Mouse (Mus musculus) embryonic facial prominence, embryonic 15.5 days (tissue): ENCODE data around the gene Vwa2. TPM values are rescaled to one million over a fixed set of nuclear protein-coding genes. Genes with fewer than 3 reads are reported as not detected.

ENCODE experiments used
- ATAC-seq: fragments of 200-750 bp; cut with Nextera tagmentation; 2 replicates; pipeline ENCODE4 v1.8.0; 2017; ENCODE audit warnings: low read depth, moderate TSS enrichment; ENCODE audit not compliant: insufficient number of reproducible peaks, low FRiP score, low TSS enrichment
- H3K27ac ChIP-seq: fragments of 300-500 bp; sonication (generic); replicated peaks from 2 replicates; pipeline ENCODE4 v1.5.1; 2015; ENCODE audit warnings: mild to moderate bottlenecking, inconsistent platforms
- H3K27me3 ChIP-seq: fragments of 300-500 bp; sonication (generic); 2 replicates; pipeline ENCODE4 v1.6.1; 2015; ENCODE audit warnings: inconsistent platforms
- H3K36me3 ChIP-seq: fragments of 300-500 bp; sonication (generic); 2 replicates; pipeline ENCODE4 v1.6.1; 2015; ENCODE audit warnings: mild to moderate bottlenecking, inconsistent platforms
- H3K4me1 ChIP-seq: fragments of 300-500 bp; sonication (generic); 2 replicates; pipeline ENCODE4 v1.6.1; 2015; ENCODE audit warnings: inconsistent platforms
- H3K4me2 ChIP-seq: fragments of 300-500 bp; sonication (generic); replicated peaks from 2 replicates; pipeline ENCODE4 v1.6.1; 2015; ENCODE audit warnings: mild to moderate bottlenecking, inconsistent platforms
- H3K4me3 ChIP-seq: fragments of 300-500 bp; sonication (generic); replicated peaks from 2 replicates; pipeline ENCODE4 v1.5.1; 2015; ENCODE audit warnings: mild to moderate bottlenecking, inconsistent platforms
- H3K9ac ChIP-seq: fragments of 300-500 bp; sonication (generic); 2 replicates; pipeline ENCODE4 v1.6.1; 2015; ENCODE audit warnings: inconsistent platforms
- H3K9me3 ChIP-seq: fragments of 300-500 bp; sonication (generic); replicated peaks from 2 replicates; pipeline ENCODE4 v1.6.1; 2016; ENCODE audit warnings: inconsistent platforms
- WGBS: fragments of 180-500 bp; shearing (Covaris S2); methylation state at CpG from one replicate; pipeline ENCODE4 v1.1.7; 2015; 5-methylcytosine and 5-hydroxymethylcytosine counted together
- polyA plus RNA-seq: library from polyadenylated mRNA; unstranded; fragments of >200 nt; fragmentation: Nextera tagmentation; extraction: Ambion mirVana; gene quantifications from 2 replicates; pipeline ENCODE4 v1.2.1, GENCODE M21; 2015

The Vwa2 gene
- polyA plus RNA-seq, 1 experiment from 2014 or later, result 9.9 TPM

DNA sequence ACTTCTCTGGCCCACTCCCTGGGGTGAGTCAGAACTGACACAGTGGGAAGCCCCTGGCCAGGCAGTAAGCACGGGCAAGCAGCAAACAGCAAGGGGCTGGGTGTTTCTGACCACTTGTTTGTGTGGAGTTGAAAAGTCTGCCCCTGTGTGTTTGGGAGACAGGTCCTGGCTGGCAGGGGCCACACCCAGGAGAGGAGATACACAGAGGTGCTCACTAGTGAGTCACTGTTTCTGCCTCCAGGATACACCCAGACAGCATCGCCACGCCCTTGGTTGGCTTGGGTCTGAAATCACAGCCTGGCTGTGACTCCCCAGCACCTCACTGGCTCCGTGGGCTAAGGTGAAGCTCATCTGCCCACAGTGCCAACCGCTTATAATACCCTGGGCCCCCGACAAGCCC, 61.1 kb downstream of the Vwa2 start:
- H3K9ac ChIP-seq, result no peak overlapping the region
- no peak overlapping the region for H3K4me2 ChIP-seq
- no peak overlapping the region for H3K4me3 ChIP-seq
- H3K9me3 ChIP-seq, result no peaks in the 10 kb centered on the region
- H3K4me1 ChIP-seq, result peaks cover 8% of the 10 kb centered on the region; the same call in 1 of the 2 replicates
- no peaks in the 10 kb centered on the region for H3K36me3 ChIP-seq
- 0 out of 2 replicates have a peak, but pooled peaks have one; percentile 15 for ATAC-seq
- 73% methylated on average over 6 of the region's 6 CpGs for WGBS
- H3K27me3 ChIP-seq, result no peaks in the 10 kb centered on the region
- H3K27ac ChIP-seq, result 0 out of 2 replicates have a peak overlapping the region, but pooled peaks have one; percentile 3

DNA sequence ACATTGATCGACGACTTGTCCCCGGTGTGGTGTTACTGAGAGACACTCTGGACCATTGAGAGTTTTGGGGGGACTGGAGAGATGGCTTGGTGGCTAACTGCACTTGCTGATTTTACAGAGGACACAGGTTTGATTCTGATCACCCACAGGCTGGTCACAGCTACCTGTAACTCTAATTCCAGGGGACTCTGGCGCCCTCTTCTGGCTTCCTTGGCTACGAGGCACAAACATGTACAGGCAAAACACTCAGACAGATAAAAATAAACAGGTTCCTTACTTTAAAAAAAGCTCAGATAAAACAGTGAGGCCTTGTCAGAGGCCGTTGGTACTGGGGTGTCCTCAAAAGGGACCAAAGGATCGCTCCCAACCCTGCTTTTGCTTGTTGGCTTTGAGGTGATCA, 61.7 kb downstream of the Vwa2 start:
- Histone ChIP-seq H3K9ac (no peak overlapping the region), H3K27ac (no peak overlapping the region)

DNA sequence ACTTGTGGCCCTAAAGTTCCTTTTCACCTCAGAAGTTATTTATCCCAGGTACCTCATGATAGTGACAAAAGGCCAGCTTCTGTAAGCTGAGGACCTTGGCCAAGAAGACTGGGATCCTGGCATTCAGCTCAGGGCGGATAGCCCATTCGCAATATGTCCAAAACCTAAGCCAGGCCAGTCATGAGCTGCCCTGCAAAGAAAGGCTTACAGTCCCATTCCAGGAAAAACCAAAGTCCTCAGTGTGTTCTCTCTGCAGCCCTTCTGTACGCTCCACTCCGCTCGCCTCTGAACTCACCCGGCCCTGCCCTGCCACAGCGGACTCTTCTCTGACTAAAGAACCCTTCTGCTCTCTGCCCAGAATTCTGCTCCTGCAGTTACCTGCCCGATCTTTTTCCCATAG, 62.2 kb downstream of the Vwa2 start:
- no peak overlapping the region for H3K9ac ChIP-seq
- H3K4me2 ChIP-seq, result no peak overlapping the region
- H3K4me1 ChIP-seq, result peaks cover 11% of the 10 kb centered on the region; the same call in 1 of the 2 replicates
- no peaks in the 10 kb centered on the region for H3K36me3 ChIP-seq
- no peaks in the 10 kb centered on the region for H3K27me3 ChIP-seq
- H3K27ac ChIP-seq, result no peak overlapping the region
- no peak for ATAC-seq
- H3K9me3 ChIP-seq, result no peaks in the 10 kb centered on the region
- H3K4me3 ChIP-seq, result no peak overlapping the region
- 94% methylated on average over 8 of the region's 8 CpGs for WGBS

More for the DNA sequence above, 61.7 kb downstream of the Vwa2 start:
- H3K4me3 ChIP-seq, result no peak overlapping the region
- H3K27me3 ChIP-seq, result no peaks in the 10 kb centered on the region
- 77% methylated on average over 7 of the region's 7 CpGs for WGBS
- peaks cover 11% of the 10 kb centered on the region; the same call in 1 of the 2 replicates for H3K4me1 ChIP-seq
- no peak overlapping the region for H3K4me2 ChIP-seq
- ATAC-seq, result no peak
- H3K36me3 ChIP-seq, result no peaks in the 10 kb centered on the region
- no peaks in the 10 kb centered on the region for H3K9me3 ChIP-seq

DNA sequence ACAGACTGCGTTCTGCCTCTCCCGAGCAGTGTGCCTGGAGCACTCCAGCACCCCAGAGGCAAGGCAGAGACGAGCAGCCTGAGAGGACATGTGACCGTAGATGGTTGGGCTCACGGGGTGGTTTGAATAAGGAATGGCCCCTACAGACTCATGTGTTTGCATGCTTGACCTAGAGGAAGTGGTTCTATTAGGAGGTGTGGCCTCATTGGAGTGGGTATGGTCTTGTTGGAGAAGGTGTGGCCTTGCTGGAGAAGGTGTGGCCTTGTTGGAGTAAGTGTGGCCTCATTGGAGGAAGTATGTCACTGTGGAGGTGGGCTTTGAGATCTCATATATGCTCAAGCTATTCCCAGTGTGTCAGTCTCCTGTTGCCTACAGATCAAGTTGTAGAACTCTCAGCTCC, 63.9 kb downstream of the Vwa2 start:
- peaks cover under 1% of the 10 kb centered on the region; the same call in 1 of the 2 replicates for H3K36me3 ChIP-seq
- H3K4me2 ChIP-seq, result no peak overlapping the region
- no peak for ATAC-seq
- H3K9me3 ChIP-seq, result no peaks in the 10 kb centered on the region
- H3K27me3 ChIP-seq, result no peaks in the 10 kb centered on the region
- H3K27ac ChIP-seq, result no peak overlapping the region
- H3K9ac ChIP-seq, result no peak overlapping the region
- 88% methylated on average over 5 of the region's 5 CpGs for WGBS
- H3K4me3 ChIP-seq, result no peak overlapping the region
- H3K4me1 ChIP-seq, result peaks cover 11% of the 10 kb centered on the region; the same call in 1 of the 2 replicates

DNA sequence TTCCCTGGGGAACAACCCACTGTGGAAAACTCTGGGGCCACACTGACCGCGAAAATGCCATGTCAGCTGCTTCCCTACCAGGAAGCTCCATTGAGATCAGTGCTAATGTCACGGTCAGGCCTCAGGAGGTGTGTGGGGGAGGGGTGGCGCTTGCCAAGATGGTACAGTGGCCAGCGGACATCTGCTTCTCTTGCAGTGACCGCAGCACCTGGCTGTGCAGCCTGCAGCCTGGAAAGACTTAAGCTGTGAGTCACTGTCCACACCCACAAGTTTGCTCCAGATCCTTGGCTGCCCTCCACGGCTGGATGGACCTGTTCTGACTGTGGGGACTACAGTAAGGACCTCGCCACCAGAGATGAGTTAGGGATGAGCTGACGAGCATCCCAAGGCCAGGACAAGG, 65.8 kb downstream of the Vwa2 start:
- Histone ChIP-seq H3K4me1 (peaks cover 11% of the 10 kb centered on the region; the same call in 1 of the 2 replicates), H3K27me3 (no peaks in the 10 kb centered on the region), H3K9me3 (no peaks in the 10 kb centered on the region), H3K27ac (0 out of 2 replicates have a peak overlapping the region, but pooled peaks have one; percentile 17), H3K36me3 (peaks cover 4% of the 10 kb centered on the region; the same call in 1 of the 2 replicates), H3K4me3 (no peak overlapping the region), H3K4me2 (no peak overlapping the region), H3K9ac (no peak overlapping the region)
- WGBS, result 67% methylated on average over 9 of the region's 9 CpGs
- ATAC-seq, result no peak; the same call in 1 of the 2 replicates

DNA sequence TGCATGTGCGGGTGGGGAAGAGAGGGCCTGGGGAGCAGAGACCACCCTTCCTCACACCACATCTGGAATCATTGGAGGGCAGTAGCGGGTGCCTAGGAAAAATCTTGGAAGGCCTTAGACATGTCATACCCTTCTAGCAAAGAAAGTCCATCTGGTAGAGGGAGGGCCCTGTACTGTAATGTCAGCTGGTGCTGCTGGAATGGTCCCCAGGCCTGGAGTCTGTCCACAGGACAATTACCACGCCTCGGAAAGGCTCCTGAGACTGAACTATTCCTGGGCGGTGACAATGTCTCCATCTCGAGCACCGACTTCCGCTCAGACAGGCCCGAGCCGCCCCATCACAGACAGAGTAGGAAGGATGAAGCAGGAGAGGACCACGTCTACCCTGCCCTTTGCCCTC, 66.5 kb downstream of the Vwa2 start:
- Histone ChIP-seq H3K9me3 (no peaks in the 10 kb centered on the region), H3K36me3 (peaks cover 4% of the 10 kb centered on the region; the same call in 1 of the 2 replicates), H3K4me1 (peaks cover 11% of the 10 kb centered on the region; the same call in 1 of the 2 replicates), H3K27me3 (no peaks in the 10 kb centered on the region), H3K27ac (0 out of 2 replicates have a peak overlapping the region, but pooled peaks have one; percentile 17), H3K9ac (no peak overlapping the region), H3K4me2 (no peak overlapping the region), H3K4me3 (no peak overlapping the region)
- no peak for ATAC-seq
- WGBS, result 83% methylated on average over 11 of the region's 11 CpGs

DNA sequence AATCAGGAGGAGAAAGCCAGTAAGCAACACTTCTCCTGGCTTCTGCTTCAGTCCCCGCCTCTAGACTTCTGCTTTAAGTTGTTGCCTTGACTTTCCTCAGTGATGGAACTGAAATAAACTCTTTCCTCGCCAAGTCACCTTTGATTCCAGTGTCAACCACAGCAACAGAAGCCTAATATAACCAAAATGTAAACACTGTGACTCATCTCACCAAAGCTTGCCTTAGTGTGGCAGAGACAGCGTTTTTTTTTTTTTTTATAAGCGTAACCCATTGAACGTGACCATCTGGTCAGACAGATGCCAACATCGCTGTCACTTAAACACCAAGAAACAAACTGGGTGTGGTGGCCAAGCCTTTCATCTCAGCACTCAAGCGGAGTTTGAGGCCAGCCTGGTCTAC, 68.2 kb downstream of the Vwa2 start:
- no peak overlapping the region for H3K4me2 ChIP-seq

DNA sequence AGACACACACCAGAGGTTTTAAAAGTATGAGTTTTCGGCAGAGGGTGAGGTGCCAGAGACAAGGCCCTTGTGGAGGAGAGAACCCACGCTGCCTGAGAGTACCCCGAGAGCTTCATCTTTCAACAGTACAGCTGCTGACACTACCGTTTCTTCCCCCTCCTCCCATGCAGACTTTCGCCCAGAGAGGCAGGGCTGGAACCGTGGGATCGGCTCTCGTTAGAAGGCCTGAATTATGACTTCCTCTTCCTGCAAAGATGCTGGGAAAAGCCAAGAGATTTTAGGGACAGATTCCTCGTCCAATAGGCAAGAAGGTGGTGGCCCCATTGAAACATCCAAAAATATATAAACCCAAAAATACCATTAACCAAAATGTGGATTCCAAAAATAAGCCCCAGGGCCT, 70.2 kb downstream of the Vwa2 start:
- peaks cover 4% of the 10 kb centered on the region; the same call in 1 of the 2 replicates for H3K36me3 ChIP-seq
- H3K9ac ChIP-seq, result no peak overlapping the region
- H3K27ac ChIP-seq, result no peak overlapping the region
- no peaks in the 10 kb centered on the region for H3K27me3 ChIP-seq
- peaks cover 11% of the 10 kb centered on the region; the same call in 1 of the 2 replicates for H3K4me1 ChIP-seq
- no peak for ATAC-seq
- H3K9me3 ChIP-seq, result no peaks in the 10 kb centered on the region
- no peak overlapping the region for H3K4me2 ChIP-seq
- 63% methylated on average over 9 of the region's 9 CpGs for WGBS
- no peak overlapping the region for H3K4me3 ChIP-seq

More for the DNA sequence above, 68.2 kb downstream of the Vwa2 start:
- ATAC-seq, result no peak
- H3K27me3 ChIP-seq, result no peaks in the 10 kb centered on the region
- no peak overlapping the region for H3K9ac ChIP-seq
- H3K9me3 ChIP-seq, result no peaks in the 10 kb centered on the region
- no peak overlapping the region for H3K27ac ChIP-seq
- H3K36me3 ChIP-seq, result peaks cover 4% of the 10 kb centered on the region; the same call in 1 of the 2 replicates
- H3K4me3 ChIP-seq, result no peak overlapping the region
- WGBS, result 80% methylated on average over 7 of the region's 7 CpGs
- H3K4me1 ChIP-seq, result peaks cover 11% of the 10 kb centered on the region; the same call in 1 of the 2 replicates

DNA sequence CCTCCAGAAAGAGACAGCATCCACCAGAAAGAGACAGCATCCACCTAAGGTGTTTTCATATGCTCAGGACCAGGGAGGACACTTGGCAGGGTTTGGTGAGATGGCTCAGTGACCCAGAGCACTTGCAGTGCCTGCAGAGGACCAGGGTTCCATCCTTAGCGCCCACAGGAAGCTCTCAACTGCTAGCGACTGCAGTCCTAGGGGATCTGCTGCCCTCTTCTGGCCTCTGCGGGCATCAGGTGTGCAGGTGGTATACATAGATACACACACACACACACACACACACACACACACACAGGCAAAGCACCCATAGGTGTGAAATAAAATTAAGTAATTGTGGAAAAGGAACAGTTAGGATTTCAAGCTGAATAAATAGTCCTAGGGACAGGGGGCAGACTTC, 70.8 kb downstream of the Vwa2 start:
- no peak overlapping the region for H3K9ac ChIP-seq
- H3K27me3 ChIP-seq, result no peaks in the 10 kb centered on the region
- H3K4me3 ChIP-seq, result no peak overlapping the region
- peaks cover 8% of the 10 kb centered on the region; the same call in 1 of the 2 replicates for H3K4me1 ChIP-seq
- 95% methylated on average over 3 of the region's 3 CpGs for WGBS
- H3K4me2 ChIP-seq, result no peak overlapping the region
- no peak for ATAC-seq
- no peaks in the 10 kb centered on the region for H3K9me3 ChIP-seq
- H3K36me3 ChIP-seq, result peaks cover 4% of the 10 kb centered on the region; the same call in 1 of the 2 replicates
- H3K27ac ChIP-seq, result no peak overlapping the region

DNA sequence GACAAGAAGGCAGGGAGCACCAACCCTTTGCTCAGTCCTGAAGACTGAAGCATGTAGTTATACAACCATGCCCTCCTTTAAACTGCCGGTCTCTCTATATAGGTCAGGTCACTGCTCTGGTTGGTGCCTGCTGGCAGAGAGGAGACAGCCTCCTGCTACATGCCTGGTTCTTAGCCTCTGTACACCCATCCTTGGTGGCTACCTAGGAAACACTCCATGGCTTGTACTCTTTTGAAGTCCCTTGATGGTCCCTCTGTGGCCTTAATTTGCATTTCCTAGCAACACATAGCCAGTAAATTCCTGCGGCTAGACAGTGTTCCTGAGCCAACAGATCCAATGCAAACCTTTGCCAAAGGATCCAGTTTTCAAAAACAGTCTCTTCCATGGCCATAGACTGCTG, 71.6 kb downstream of the Vwa2 start:
- ATAC-seq, result no peak
- 68% methylated on average over 2 of the region's 2 CpGs for WGBS
- Histone ChIP-seq H3K4me3 (no peak overlapping the region), H3K27me3 (no peaks in the 10 kb centered on the region), H3K9ac (no peak overlapping the region), H3K9me3 (no peaks in the 10 kb centered on the region), H3K27ac (no peak overlapping the region), H3K36me3 (peaks cover 4% of the 10 kb centered on the region; the same call in 1 of the 2 replicates), H3K4me1 (no peaks in the 10 kb centered on the region), H3K4me2 (no peak overlapping the region)

DNA sequence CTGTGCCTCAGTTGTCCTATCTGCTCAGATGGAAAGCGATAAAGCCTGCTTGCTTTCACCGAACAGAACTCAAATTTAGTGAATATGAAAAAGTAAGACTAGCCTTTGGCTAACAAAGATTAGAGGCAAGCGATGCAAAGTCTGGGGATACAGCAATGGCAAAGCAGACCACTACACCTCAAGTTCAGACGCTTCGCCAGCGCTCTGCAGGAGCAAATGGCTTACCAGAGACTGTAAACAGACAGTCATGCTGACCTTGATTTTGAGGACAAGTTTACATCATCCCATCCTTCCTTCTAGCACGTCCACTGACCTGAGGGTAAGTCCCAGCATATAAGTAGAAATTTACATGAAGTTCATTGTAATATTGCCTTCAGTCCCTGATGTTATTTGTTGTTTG, 72.2 kb downstream of the Vwa2 start:
- Histone ChIP-seq H3K4me3 (no peak overlapping the region), H3K27me3 (no peaks in the 10 kb centered on the region), H3K36me3 (peaks cover 4% of the 10 kb centered on the region; the same call in 1 of the 2 replicates), H3K4me2 (no peak overlapping the region), H3K27ac (no peak overlapping the region), H3K9me3 (no peaks in the 10 kb centered on the region), H3K4me1 (no peaks in the 10 kb centered on the region), H3K9ac (no peak overlapping the region)
- ATAC-seq, result no peak
- 93% methylated on average over 7 of the region's 7 CpGs for WGBS

DNA sequence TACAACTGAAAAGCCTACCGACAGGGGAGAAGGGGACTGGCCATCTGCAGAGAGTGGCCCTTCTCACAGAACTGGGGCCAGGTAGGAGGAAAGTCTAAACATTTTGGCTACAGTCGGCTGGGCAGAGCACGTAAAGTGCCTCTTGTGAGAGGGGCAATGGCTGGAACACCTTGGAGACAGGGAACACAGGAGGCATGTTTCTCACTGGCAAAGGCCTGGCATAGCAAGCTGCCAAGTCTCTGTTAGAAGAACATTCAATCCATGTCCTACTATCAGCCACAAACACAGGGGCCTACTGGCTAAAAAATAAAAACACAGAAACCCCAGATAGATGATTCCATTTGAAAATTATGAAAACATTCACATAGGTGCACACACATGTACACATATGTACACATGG, 72.7 kb downstream of the Vwa2 start:
- WGBS, result 88% methylated on average over 3 of the region's 3 CpGs
- Histone ChIP-seq H3K4me2 (no peak overlapping the region), H3K36me3 (peaks cover 4% of the 10 kb centered on the region; the same call in 1 of the 2 replicates), H3K4me1 (no peaks in the 10 kb centered on the region), H3K4me3 (no peak overlapping the region), H3K9ac (no peak overlapping the region), H3K27me3 (no peaks in the 10 kb centered on the region), H3K27ac (no peak overlapping the region), H3K9me3 (no peaks in the 10 kb centered on the region)
- no peak for ATAC-seq
